Mouse (Mus musculus): Measurements from ENCODE around the gene Grb2. TPM values are rescaled to one million over a fixed set of nuclear protein-coding genes. Genes with fewer than 3 reads are reported as not detected.

The Grb2 gene
- polyA plus RNA-seq, 1 experiment from 2014 or later: 66.7 TPM

GRCm38 (mm10) chr11:115611173-115611572 lies 97.2 kb downstream of the Grb2 start:
- Histone ChIP-seq H3K9ac (ENCODE audit: low read depth, low read length) (peak overlapping the region; percentile 75), H3K4me3 (ENCODE audit: low read depth, low read length) (no peak overlapping the region)
- DNase-seq (ENCODE audit: low spot score): no peak

GRCm38 (mm10) chr11:115609576-115609975 lies 98.8 kb downstream of the Grb2 start:
- H3K27me3 ChIP-seq (replicated peaks; ENCODE audit: control insufficient read depth, insufficient read depth, low read length): no peaks in the 10 kb centered on the region
- no peak overlapping the region for H3K4me3 ChIP-seq (ENCODE audit: low read depth, low read length)
- ATAC-seq (ENCODE audit: low read depth) (no peak), DNase-seq (ENCODE audit: low spot score) (no peak)
- no peak overlapping the region for H3K9ac ChIP-seq (ENCODE audit: low read depth, low read length)
- 75% methylated on average over 3 of the region's 3 CpGs for WGBS
- H3K9me3 ChIP-seq (ENCODE audit: control insufficient read depth, low read length): no peaks in the 10 kb centered on the region
- no peak overlapping the region for H3K4me2 ChIP-seq (ENCODE audit: low read depth, low read length)
- peaks cover 47% of the 10 kb centered on the region for H3K36me3 ChIP-seq (ENCODE audit: control insufficient read depth, insufficient read depth, low read length)
- H3K4me1 ChIP-seq (ENCODE audit: control insufficient read depth, insufficient read depth, low read length): peaks cover 16% of the 10 kb centered on the region; the same call in 1 of the 2 replicates
- no peak overlapping the region for H3K27ac ChIP-seq (replicated peaks; ENCODE audit: low read depth, low read length)

More at GRCm38 (mm10) chr11:115611173-115611572, 97.2 kb downstream of the Grb2 start:
- peaks cover 9% of the 10 kb centered on the region; the same call in 1 of the 2 replicates for H3K4me1 ChIP-seq (ENCODE audit: control insufficient read depth, insufficient read depth, low read length)
- WGBS: 63% methylated on average over 6 of the region's 6 CpGs
- H3K27me3 ChIP-seq (replicated peaks; ENCODE audit: control insufficient read depth, insufficient read depth, low read length): no peaks in the 10 kb centered on the region
- no peaks in the 10 kb centered on the region for H3K9me3 ChIP-seq (ENCODE audit: control insufficient read depth, low read length)
- no peak overlapping the region for H3K4me2 ChIP-seq (ENCODE audit: low read depth, low read length)
- no peak for ATAC-seq (ENCODE audit: low read depth)
- peaks cover 38% of the 10 kb centered on the region for H3K36me3 ChIP-seq (ENCODE audit: control insufficient read depth, insufficient read depth, low read length)
- no peak overlapping the region for H3K27ac ChIP-seq (replicated peaks; ENCODE audit: low read depth, low read length)

GRCm38 (mm10) chr11:115608421-115609399 lies 99.7 kb downstream of the Grb2 start:
- DNase-seq (ENCODE audit: low spot score) (no peak), ATAC-seq (ENCODE audit: low read depth) (no peak)
- H3K4me2 ChIP-seq (ENCODE audit: low read depth, low read length): no peak overlapping the region
- H3K36me3 ChIP-seq (ENCODE audit: control insufficient read depth, insufficient read depth, low read length): peaks cover 47% of the 10 kb centered on the region
- H3K4me3 ChIP-seq (ENCODE audit: low read depth, low read length): no peak overlapping the region
- H3K9ac ChIP-seq (ENCODE audit: low read depth, low read length): no peak overlapping the region
- peaks cover 14% of the 10 kb centered on the region; the same call in 1 of the 2 replicates for H3K4me1 ChIP-seq (ENCODE audit: control insufficient read depth, insufficient read depth, low read length)
- 77% methylated on average over 19 of the region's 23 CpGs for WGBS
- H3K9me3 ChIP-seq (ENCODE audit: control insufficient read depth, low read length): no peaks in the 10 kb centered on the region
- no peaks in the 10 kb centered on the region for H3K27me3 ChIP-seq (replicated peaks; ENCODE audit: control insufficient read depth, insufficient read depth, low read length)
- H3K27ac ChIP-seq (replicated peaks; ENCODE audit: low read depth, low read length): no peak overlapping the region

- peaks cover 19% of the 10 kb centered on the region for H3K4me1 ChIP-seq (ENCODE audit: control insufficient read depth, insufficient read depth, low read length)
- no peak overlapping the region for H3K4me3 ChIP-seq (ENCODE audit: low read depth, low read length)
- no peak overlapping the region for H3K9ac ChIP-seq (ENCODE audit: low read depth, low read length)
- no peak for DNase-seq (ENCODE audit: low spot score)
- H3K36me3 ChIP-seq (ENCODE audit: control insufficient read depth, insufficient read depth, low read length): peaks cover 47% of the 10 kb centered on the region
- H3K9me3 ChIP-seq (ENCODE audit: control insufficient read depth, low read length): no peaks in the 10 kb centered on the region
- WGBS: 96% methylated on average over 18 of the region's 18 CpGs
- no peak overlapping the region for H3K4me2 ChIP-seq (ENCODE audit: low read depth, low read length)
- no peaks in the 10 kb centered on the region for H3K27me3 ChIP-seq (replicated peaks; ENCODE audit: control insufficient read depth, insufficient read depth, low read length)
- ATAC-seq (ENCODE audit: low read depth): no peak
- no peak overlapping the region for H3K27ac ChIP-seq (replicated peaks; ENCODE audit: low read depth, low read length)
Observed at GRCm38 (mm10) chr11:115606733-115607132, 101.7 kb downstream of the Grb2 start.

- peak overlapping the region; percentile 98 for H3K4me3 ChIP-seq (ENCODE audit: low read depth, low read length)
- peaks cover 42% of the 10 kb centered on the region for H3K36me3 ChIP-seq (ENCODE audit: control insufficient read depth, insufficient read depth, low read length)
- H3K4me2 ChIP-seq (ENCODE audit: low read depth, low read length): peak overlapping the region; percentile 88
- peak overlapping the region; percentile 90 for H3K27ac ChIP-seq (replicated peaks; ENCODE audit: low read depth, low read length)
- peaks cover 17% of the 10 kb centered on the region for H3K4me1 ChIP-seq (ENCODE audit: control insufficient read depth, insufficient read depth, low read length)
- no peaks in the 10 kb centered on the region for H3K9me3 ChIP-seq (ENCODE audit: control insufficient read depth, low read length)
- no peaks in the 10 kb centered on the region for H3K27me3 ChIP-seq (replicated peaks; ENCODE audit: control insufficient read depth, insufficient read depth, low read length)
- DNase-seq (ENCODE audit: low spot score): no peak
- H3K9ac ChIP-seq (ENCODE audit: low read depth, low read length): peak overlapping the region; percentile 97
- peak; percentile 12; the same call in 1 of the 2 replicates for ATAC-seq (ENCODE audit: low read depth)
- WGBS: 0% methylated on average over 23 of the region's 26 CpGs
Observed at GRCm38 (mm10) chr11:115604304-115604696, 104.1 kb downstream of the Grb2 start.

DNA sequence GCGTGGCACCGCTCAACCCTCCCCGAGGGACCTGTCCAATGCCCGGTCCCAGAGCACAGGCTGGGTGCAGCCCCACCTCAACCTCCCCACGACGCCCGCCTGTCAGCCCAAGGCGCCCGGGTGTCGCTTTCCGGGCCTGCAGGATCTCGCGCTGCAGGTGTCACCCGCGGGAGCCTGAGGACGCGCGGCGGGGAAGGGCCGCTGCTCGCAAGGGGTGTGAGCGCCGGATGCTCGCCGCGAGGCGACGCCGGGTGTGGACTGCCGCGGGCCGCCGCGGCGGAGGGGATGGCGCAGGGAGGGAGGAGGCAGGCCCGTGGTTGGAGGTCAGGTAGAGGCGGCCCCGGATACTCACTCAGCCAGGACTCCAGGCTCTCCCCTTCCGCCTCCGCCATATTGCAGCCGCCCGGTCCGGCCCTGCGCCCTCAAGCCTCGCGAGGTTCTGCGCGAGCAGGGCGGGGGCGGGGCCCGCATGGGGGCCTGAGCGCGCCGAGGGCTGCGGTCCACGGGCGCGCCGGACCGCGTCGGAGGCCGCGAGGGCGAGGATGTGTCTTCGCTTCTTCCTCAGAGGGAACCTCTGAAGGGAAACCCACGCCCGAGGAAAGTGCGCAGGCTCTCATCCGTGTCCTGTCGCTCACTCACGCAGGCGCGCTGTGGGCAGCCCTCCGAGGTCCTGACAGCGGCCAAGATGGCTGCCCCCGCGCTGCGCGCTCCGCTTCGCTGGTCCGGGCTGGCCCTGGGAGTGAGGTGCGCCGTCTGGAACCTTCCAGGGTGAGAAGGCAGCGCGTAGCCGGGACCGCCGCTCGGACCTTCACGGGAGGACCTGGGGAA lies 104.7 kb downstream of the Grb2 start, which contains the start of the genes Mrps7 and Gga3:
Gene Mrps7, plus strand, starts transcription at position 450 of the 828 bp plus-strand sequence.
Gene Gga3, minus strand, starts transcription at position 576 of the 828 bp plus-strand sequence.
- Histone ChIP-seq H3K27me3 (replicated peaks; ENCODE audit: control insufficient read depth, insufficient read depth, low read length) (no peaks in the 10 kb centered on the region), H3K9ac (ENCODE audit: low read depth, low read length) (peak within 1 kb of the TSS; percentile 97), H3K4me1 (ENCODE audit: control insufficient read depth, insufficient read depth, low read length) (peaks cover 17% of the 10 kb centered on the region), H3K36me3 (ENCODE audit: control insufficient read depth, insufficient read depth, low read length) (peaks cover 40% of the 10 kb centered on the region), H3K9me3 (ENCODE audit: control insufficient read depth, low read length) (no peaks in the 10 kb centered on the region), H3K27ac (replicated peaks; ENCODE audit: low read depth, low read length) (peak within 1 kb of the TSS; percentile 90), H3K4me3 (ENCODE audit: low read depth, low read length) (peak within 1 kb of the TSS; percentile 98), H3K4me2 (ENCODE audit: low read depth, low read length) (peak within 1 kb of the TSS; percentile 88)
- under 1% methylated on average over 37 of the region's 93 CpGs for whole genome bisulfite sequencing
- DNase-seq (ENCODE audit: low spot score) (peak; percentile 93), ATAC-seq (ENCODE audit: low read depth) (peak; percentile 97)

GRCm38 (mm10) chr11:115603128-115603475 lies 105.3 kb downstream of the Grb2 start:
- H3K27me3 ChIP-seq (replicated peaks; ENCODE audit: control insufficient read depth, insufficient read depth, low read length): no peaks in the 10 kb centered on the region
- H3K4me1 ChIP-seq (ENCODE audit: control insufficient read depth, insufficient read depth, low read length): peaks cover 17% of the 10 kb centered on the region
- H3K9ac ChIP-seq (ENCODE audit: low read depth, low read length): peak overlapping the region; percentile 97
- H3K36me3 ChIP-seq (ENCODE audit: control insufficient read depth, insufficient read depth, low read length): peaks cover 38% of the 10 kb centered on the region
- H3K9me3 ChIP-seq (ENCODE audit: control insufficient read depth, low read length): no peaks in the 10 kb centered on the region
- ATAC-seq (ENCODE audit: low read depth) (no peak), DNase-seq (ENCODE audit: low spot score) (no peak)
- WGBS: 5% methylated on average over 15 of the region's 15 CpGs
- H3K4me3 ChIP-seq (ENCODE audit: low read depth, low read length): peak overlapping the region; percentile 98
- peak overlapping the region; percentile 90 for H3K27ac ChIP-seq (replicated peaks; ENCODE audit: low read depth, low read length)
- peak overlapping the region; percentile 88 for H3K4me2 ChIP-seq (ENCODE audit: low read depth, low read length)

DNA sequence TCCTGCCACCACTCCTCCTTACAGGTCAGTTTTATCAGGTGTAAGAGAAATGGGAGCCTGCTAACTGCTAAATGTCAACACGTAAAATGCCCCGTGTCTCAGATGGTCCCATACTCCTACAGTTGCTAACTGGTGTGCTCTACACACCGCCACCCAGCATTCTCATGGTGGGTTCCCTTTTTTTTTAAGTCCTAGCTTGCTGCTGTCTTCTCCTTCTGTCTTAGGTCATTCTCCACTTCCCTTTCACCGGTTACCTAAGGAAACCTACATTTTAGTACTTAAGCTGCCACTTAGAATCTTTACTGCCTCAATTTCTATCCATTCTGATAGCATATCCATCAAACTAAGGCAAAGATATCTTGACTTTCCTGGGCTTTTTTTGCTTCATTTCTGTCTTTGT lies 107.2 kb downstream of the Grb2 start:
- Histone ChIP-seq H3K4me3 (ENCODE audit: low read depth, low read length) (no peak overlapping the region), H3K4me1 (ENCODE audit: control insufficient read depth, insufficient read depth, low read length) (peaks cover 17% of the 10 kb centered on the region), H3K4me2 (ENCODE audit: low read depth, low read length) (no peak overlapping the region), H3K27ac (replicated peaks; ENCODE audit: low read depth, low read length) (no peak overlapping the region), H3K9me3 (ENCODE audit: control insufficient read depth, low read length) (no peaks in the 10 kb centered on the region), H3K36me3 (ENCODE audit: control insufficient read depth, insufficient read depth, low read length) (peaks cover 32% of the 10 kb centered on the region), H3K27me3 (replicated peaks; ENCODE audit: control insufficient read depth, insufficient read depth, low read length) (no peaks in the 10 kb centered on the region), H3K9ac (ENCODE audit: low read depth, low read length) (no peak overlapping the region)
- WGBS: 93% methylated on average over 4 of the region's 4 CpGs
- no peak for ATAC-seq (ENCODE audit: low read depth)
- DNase-seq (ENCODE audit: low spot score): no peak

Measured in embryonic facial prominence, embryonic 14.5 days (tissue).